Mouse (Mus musculus) E14TG2a.4 (cell line): ENCODE data around the gene Ssmem1.

Experiments
- CTCF ChIP-seq: conservative IDR thresholded peaks from 2 replicates; pipeline ENCODE4 v1.5.1; 2014; ENCODE audit warnings: low read length
- NANOG ChIP-seq: IDR thresholded peaks from 2 replicates; pipeline ENCODE4 v1.6.1; 2014; ENCODE audit warnings: borderline replicate concordance, low read length, mixed read lengths
- POU5F1 ChIP-seq: IDR thresholded peaks from 2 replicates; pipeline ENCODE4 v1.6.1; 2014; ENCODE audit warnings: low read length, borderline replicate concordance

GRCm38 (mm10) chr6:30482908-30483307, 26.7 kb upstream of the Ssmem1 start:
- TF ChIP-seq CTCF (no peak), POU5F1 (no peak), NANOG (no peak)
